Mouse (Mus musculus): ENCODE measurements at regions not wholly inside any gene's neighbourhood (a gene's known extent, or its start where the extent isn't known, plus 50 kb on each side); places are given as distances from the start of the nearest gene placed in this dataset.

GRCm38 (mm10) chr9:61847496-61847895 lies 66.8 kb downstream of the Rplp1 start:
- Histone ChIP-seq H3K27ac (ENCODE audit: low read depth, low read length) (no peak overlapping the region), H3K27me3 (ENCODE audit: control insufficient read depth, insufficient read depth, low read length) (no peaks in the 10 kb centered on the region), H3K4me2 (replicated peaks; ENCODE audit: low read depth, low read length) (no peak overlapping the region)

GRCm38 (mm10) chr9:61844645-61845044 lies 69.7 kb downstream of the Rplp1 start:
- H3K27me3 ChIP-seq (ENCODE audit: control insufficient read depth, insufficient read depth, low read length): no peaks in the 10 kb centered on the region
- H3K27ac ChIP-seq (ENCODE audit: low read depth, low read length): no peak overlapping the region
- H3K4me3 ChIP-seq (ENCODE audit: low read depth, low read length): no peak overlapping the region
- H3K9ac ChIP-seq (ENCODE audit: low read depth, low read length): no peak overlapping the region
- no peaks in the 10 kb centered on the region for H3K36me3 ChIP-seq (ENCODE audit: control insufficient read depth, insufficient read depth, low read length)
- no peaks in the 10 kb centered on the region for H3K4me1 ChIP-seq (replicated peaks; ENCODE audit: control insufficient read depth, insufficient read depth, low read length)
- H3K9me3 ChIP-seq (ENCODE audit: control insufficient read depth, low read length): no peaks in the 10 kb centered on the region
- 90% methylated on average over 5 of the region's 5 CpGs for WGBS
- DNase-seq (ENCODE audit: low spot score): no peak
- ATAC-seq (ENCODE audit: low FRiP score): no peak
- no peak overlapping the region for H3K4me2 ChIP-seq (replicated peaks; ENCODE audit: low read depth, low read length)

More at GRCm38 (mm10) chr9:61847496-61847895, 66.8 kb downstream of the Rplp1 start:
- ATAC-seq (ENCODE audit: low FRiP score) (no peak), DNase-seq (ENCODE audit: low spot score) (no peak)
- H3K9me3 ChIP-seq (ENCODE audit: control insufficient read depth, low read length): no peaks in the 10 kb centered on the region
- H3K4me3 ChIP-seq (ENCODE audit: low read depth, low read length): no peak overlapping the region
- no peaks in the 10 kb centered on the region for H3K36me3 ChIP-seq (ENCODE audit: control insufficient read depth, insufficient read depth, low read length)
- H3K4me1 ChIP-seq (replicated peaks; ENCODE audit: control insufficient read depth, insufficient read depth, low read length): no peaks in the 10 kb centered on the region
- H3K9ac ChIP-seq (ENCODE audit: low read depth, low read length): no peak overlapping the region

GRCm38 (mm10) chr9:61844141-61844540 lies 70.2 kb downstream of the Rplp1 start:
- no peak overlapping the region for H3K4me3 ChIP-seq (ENCODE audit: low read depth, low read length)
- H3K4me1 ChIP-seq (replicated peaks; ENCODE audit: control insufficient read depth, insufficient read depth, low read length): no peaks in the 10 kb centered on the region
- WGBS: 74% methylated on average over 8 of the region's 8 CpGs
- no peak overlapping the region for H3K4me2 ChIP-seq (replicated peaks; ENCODE audit: low read depth, low read length)
- H3K27ac ChIP-seq (ENCODE audit: low read depth, low read length): no peak overlapping the region
- H3K27me3 ChIP-seq (ENCODE audit: control insufficient read depth, insufficient read depth, low read length): no peaks in the 10 kb centered on the region
- H3K36me3 ChIP-seq (ENCODE audit: control insufficient read depth, insufficient read depth, low read length): no peaks in the 10 kb centered on the region
- H3K9ac ChIP-seq (ENCODE audit: low read depth, low read length): no peak overlapping the region
- H3K9me3 ChIP-seq (ENCODE audit: control insufficient read depth, low read length): no peaks in the 10 kb centered on the region
- DNase-seq (ENCODE audit: low spot score): no peak
- no peak for ATAC-seq (ENCODE audit: low FRiP score)

GRCm38 (mm10) chr9:61843513-61843912 lies 70.8 kb downstream of the Rplp1 start:
- Histone ChIP-seq H3K9me3 (ENCODE audit: control insufficient read depth, low read length) (no peaks in the 10 kb centered on the region), H3K4me1 (replicated peaks; ENCODE audit: control insufficient read depth, insufficient read depth, low read length) (no peaks in the 10 kb centered on the region), H3K4me3 (ENCODE audit: low read depth, low read length) (no peak overlapping the region), H3K27me3 (ENCODE audit: control insufficient read depth, insufficient read depth, low read length) (no peaks in the 10 kb centered on the region), H3K27ac (ENCODE audit: low read depth, low read length) (no peak overlapping the region), H3K9ac (ENCODE audit: low read depth, low read length) (no peak overlapping the region), H3K36me3 (ENCODE audit: control insufficient read depth, insufficient read depth, low read length) (no peaks in the 10 kb centered on the region), H3K4me2 (replicated peaks; ENCODE audit: low read depth, low read length) (no peak overlapping the region)
- 73% methylated on average over 8 of the region's 8 CpGs for WGBS
- ATAC-seq (ENCODE audit: low FRiP score): no peak
- DNase-seq (ENCODE audit: low spot score): no peak

- Histone ChIP-seq H3K27ac (ENCODE audit: low read depth, low read length) (no peak overlapping the region), H3K9ac (ENCODE audit: low read depth, low read length) (no peak overlapping the region), H3K4me2 (replicated peaks; ENCODE audit: low read depth, low read length) (no peak overlapping the region), H3K4me3 (ENCODE audit: low read depth, low read length) (no peak overlapping the region), H3K4me1 (replicated peaks; ENCODE audit: control insufficient read depth, insufficient read depth, low read length) (no peaks in the 10 kb centered on the region), H3K36me3 (ENCODE audit: control insufficient read depth, insufficient read depth, low read length) (no peaks in the 10 kb centered on the region), H3K9me3 (ENCODE audit: control insufficient read depth, low read length) (no peaks in the 10 kb centered on the region), H3K27me3 (ENCODE audit: control insufficient read depth, insufficient read depth, low read length) (no peaks in the 10 kb centered on the region)
- ATAC-seq (ENCODE audit: low FRiP score) (no peak), DNase-seq (ENCODE audit: low spot score) (no peak)
These were observed 72.0 kb downstream of the Rplp1 start for GRCm38 (mm10) chr9:61842384-61842783.

GRCm38 (mm10) chr9:61841222-61841621 lies 73.1 kb downstream of the Rplp1 start:
- WGBS: 87% methylated on average over 8 of the region's 8 CpGs
- Histone ChIP-seq H3K27me3 (ENCODE audit: control insufficient read depth, insufficient read depth, low read length) (no peaks in the 10 kb centered on the region), H3K9ac (ENCODE audit: low read depth, low read length) (no peak overlapping the region), H3K4me1 (replicated peaks; ENCODE audit: control insufficient read depth, insufficient read depth, low read length) (no peaks in the 10 kb centered on the region), H3K4me2 (replicated peaks; ENCODE audit: low read depth, low read length) (no peak overlapping the region), H3K27ac (ENCODE audit: low read depth, low read length) (no peak overlapping the region), H3K4me3 (ENCODE audit: low read depth, low read length) (no peak overlapping the region), H3K36me3 (ENCODE audit: control insufficient read depth, insufficient read depth, low read length) (no peaks in the 10 kb centered on the region), H3K9me3 (ENCODE audit: control insufficient read depth, low read length) (no peaks in the 10 kb centered on the region)
- DNase-seq (ENCODE audit: low spot score): no peak
- ATAC-seq (ENCODE audit: low FRiP score): no peak

GRCm38 (mm10) chr9:61840353-61840752 lies 74.0 kb downstream of the Rplp1 start:
- Histone ChIP-seq H3K4me1 (replicated peaks; ENCODE audit: control insufficient read depth, insufficient read depth, low read length) (no peaks in the 10 kb centered on the region), H3K27ac (ENCODE audit: low read depth, low read length) (no peak overlapping the region), H3K36me3 (ENCODE audit: control insufficient read depth, insufficient read depth, low read length) (no peaks in the 10 kb centered on the region), H3K27me3 (ENCODE audit: control insufficient read depth, insufficient read depth, low read length) (no peaks in the 10 kb centered on the region), H3K9me3 (ENCODE audit: control insufficient read depth, low read length) (no peaks in the 10 kb centered on the region), H3K4me2 (replicated peaks; ENCODE audit: low read depth, low read length) (no peak overlapping the region), H3K4me3 (ENCODE audit: low read depth, low read length) (no peak overlapping the region), H3K9ac (ENCODE audit: low read depth, low read length) (no peak overlapping the region)
- DNase-seq (ENCODE audit: low spot score) (no peak), ATAC-seq (ENCODE audit: low FRiP score) (no peak)
- 84% methylated on average over 7 of the region's 7 CpGs for WGBS

GRCm38 (mm10) chr9:61833226-61833625 lies 81.1 kb downstream of the Rplp1 start:
- WGBS: 78% methylated on average over 9 of the region's 9 CpGs
- H3K36me3 ChIP-seq (ENCODE audit: control insufficient read depth, insufficient read depth, low read length): no peaks in the 10 kb centered on the region
- H3K4me3 ChIP-seq (ENCODE audit: low read depth, low read length): no peak overlapping the region
- no peaks in the 10 kb centered on the region for H3K9me3 ChIP-seq (ENCODE audit: control insufficient read depth, low read length)
- no peaks in the 10 kb centered on the region for H3K27me3 ChIP-seq (ENCODE audit: control insufficient read depth, insufficient read depth, low read length)
- ATAC-seq (ENCODE audit: low FRiP score) (no peak), DNase-seq (ENCODE audit: low spot score) (no peak)
- H3K4me1 ChIP-seq (replicated peaks; ENCODE audit: control insufficient read depth, insufficient read depth, low read length): no peaks in the 10 kb centered on the region
- no peak overlapping the region for H3K9ac ChIP-seq (ENCODE audit: low read depth, low read length)
- H3K4me2 ChIP-seq (replicated peaks; ENCODE audit: low read depth, low read length): no peak overlapping the region
- no peak overlapping the region for H3K27ac ChIP-seq (ENCODE audit: low read depth, low read length)

GRCm38 (mm10) chr9:61830236-61830635 lies 84.1 kb downstream of the Rplp1 start:
- no peak overlapping the region for H3K27ac ChIP-seq (ENCODE audit: low read depth, low read length)
- ATAC-seq (ENCODE audit: low FRiP score): no peak
- WGBS: 77% methylated on average over 7 of the region's 7 CpGs
- DNase-seq (ENCODE audit: low spot score): peak; percentile 31
- no peaks in the 10 kb centered on the region for H3K36me3 ChIP-seq (ENCODE audit: control insufficient read depth, insufficient read depth, low read length)
- no peak overlapping the region for H3K4me3 ChIP-seq (ENCODE audit: low read depth, low read length)
- no peak overlapping the region for H3K4me2 ChIP-seq (replicated peaks; ENCODE audit: low read depth, low read length)
- no peaks in the 10 kb centered on the region for H3K4me1 ChIP-seq (replicated peaks; ENCODE audit: control insufficient read depth, insufficient read depth, low read length)
- H3K27me3 ChIP-seq (ENCODE audit: control insufficient read depth, insufficient read depth, low read length): no peaks in the 10 kb centered on the region
- no peak overlapping the region for H3K9ac ChIP-seq (ENCODE audit: low read depth, low read length)
- no peaks in the 10 kb centered on the region for H3K9me3 ChIP-seq (ENCODE audit: control insufficient read depth, low read length)

All from hindbrain, embryonic 11.5 days (tissue).